Mouse (Mus musculus): Measurements from ENCODE around the gene Grik3. TPM values are rescaled to one million over a fixed set of nuclear protein-coding genes. Genes with fewer than 3 reads are reported as not detected.

Gene Grik3
- polyA plus RNA-seq, 1 experiment from 2014 or later: 0.16 TPM

GRCm38 (mm10) chr4:125497471-125497870 lies 7.0 kb downstream of the Grik3 start:
- Histone ChIP-seq H3K27ac (ENCODE audit: low read length) (no peak overlapping the region), H3K4me1 (ENCODE audit: control insufficient read depth, insufficient read depth, low read length) (peaks cover 4% of the 10 kb centered on the region; the same call in 1 of the 2 replicates), H3K9ac (ENCODE audit: low read length) (no peak overlapping the region), H3K9me3 (replicated peaks; ENCODE audit: control insufficient read depth, low read length) (no peaks in the 10 kb centered on the region), H3K4me3 (ENCODE audit: low read length) (no peak overlapping the region), H3K27me3 (ENCODE audit: control insufficient read depth, insufficient read depth, low read length) (peaks cover 65% of the 10 kb centered on the region), H3K4me2 (ENCODE audit: low read depth, low read length) (no peak overlapping the region), H3K36me3 (ENCODE audit: control insufficient read depth, insufficient read depth) (no peaks in the 10 kb centered on the region)
- ATAC-seq (replicated peaks; ENCODE audit: extremely low read depth, insufficient read depth, low FRiP score): no peak
- 41% methylated on average over 7 of the region's 7 CpGs for WGBS

GRCm38 (mm10) chr4:125498866-125499265 lies 8.4 kb downstream of the Grik3 start:
- peaks cover 51% of the 10 kb centered on the region for H3K27me3 ChIP-seq (ENCODE audit: control insufficient read depth, insufficient read depth, low read length)
- no peak for ATAC-seq (replicated peaks; ENCODE audit: extremely low read depth, insufficient read depth, low FRiP score)
- H3K9me3 ChIP-seq (replicated peaks; ENCODE audit: control insufficient read depth, low read length): no peaks in the 10 kb centered on the region
- no peak overlapping the region for H3K9ac ChIP-seq (ENCODE audit: low read length)
- H3K4me2 ChIP-seq (ENCODE audit: low read depth, low read length): no peak overlapping the region
- 13% methylated on average over 6 of the region's 6 CpGs for WGBS
- H3K4me1 ChIP-seq (ENCODE audit: control insufficient read depth, insufficient read depth, low read length): peaks cover 4% of the 10 kb centered on the region; the same call in 1 of the 2 replicates
- no peaks in the 10 kb centered on the region for H3K36me3 ChIP-seq (ENCODE audit: control insufficient read depth, insufficient read depth)
- H3K27ac ChIP-seq (ENCODE audit: low read length): no peak overlapping the region
- no peak overlapping the region for H3K4me3 ChIP-seq (ENCODE audit: low read length)

GRCm38 (mm10) chr4:125502861-125503260 lies 12.4 kb downstream of the Grik3 start:
- H3K36me3 ChIP-seq (ENCODE audit: control insufficient read depth, insufficient read depth): no peaks in the 10 kb centered on the region
- peaks cover 18% of the 10 kb centered on the region for H3K27me3 ChIP-seq (ENCODE audit: control insufficient read depth, insufficient read depth, low read length)
- no peak overlapping the region for H3K27ac ChIP-seq (ENCODE audit: low read length)
- H3K4me1 ChIP-seq (ENCODE audit: control insufficient read depth, insufficient read depth, low read length): no peaks in the 10 kb centered on the region
- H3K9ac ChIP-seq (ENCODE audit: low read length): no peak overlapping the region
- no peak overlapping the region for H3K4me3 ChIP-seq (ENCODE audit: low read length)
- no peaks in the 10 kb centered on the region for H3K9me3 ChIP-seq (replicated peaks; ENCODE audit: control insufficient read depth, low read length)
- 53% methylated on average over 8 of the region's 8 CpGs for WGBS
- H3K4me2 ChIP-seq (ENCODE audit: low read depth, low read length): no peak overlapping the region
- no peak for ATAC-seq (replicated peaks; ENCODE audit: extremely low read depth, insufficient read depth, low FRiP score)

- WGBS: 76% methylated on average over 6 of the region's 6 CpGs
These were observed 21.9 kb downstream of the Grik3 start for GRCm38 (mm10) chr4:125512434-125512833.

GRCm38 (mm10) chr4:125515646-125516045 lies 25.1 kb downstream of the Grik3 start:
- H3K9ac ChIP-seq (ENCODE audit: low read length): no peak overlapping the region
- H3K27ac ChIP-seq (ENCODE audit: low read length): no peak overlapping the region
- H3K36me3 ChIP-seq (ENCODE audit: control insufficient read depth, insufficient read depth): no peaks in the 10 kb centered on the region
- ATAC-seq (replicated peaks; ENCODE audit: extremely low read depth, insufficient read depth, low FRiP score): no peak
- 55% methylated on average over 13 of the region's 13 CpGs for WGBS
- no peaks in the 10 kb centered on the region for H3K4me1 ChIP-seq (ENCODE audit: control insufficient read depth, insufficient read depth, low read length)
- H3K9me3 ChIP-seq (replicated peaks; ENCODE audit: control insufficient read depth, low read length): no peaks in the 10 kb centered on the region
- no peak overlapping the region for H3K4me2 ChIP-seq (ENCODE audit: low read depth, low read length)
- peaks cover 2% of the 10 kb centered on the region; the same call in 1 of the 2 replicates for H3K27me3 ChIP-seq (ENCODE audit: control insufficient read depth, insufficient read depth, low read length)
- no peak overlapping the region for H3K4me3 ChIP-seq (ENCODE audit: low read length)

More at GRCm38 (mm10) chr4:125512434-125512833, 21.9 kb downstream of the Grik3 start:
- Histone ChIP-seq H3K36me3 (ENCODE audit: control insufficient read depth, insufficient read depth) (no peaks in the 10 kb centered on the region), H3K27me3 (ENCODE audit: control insufficient read depth, insufficient read depth, low read length) (peaks cover 4% of the 10 kb centered on the region; the same call in 1 of the 2 replicates), H3K4me1 (ENCODE audit: control insufficient read depth, insufficient read depth, low read length) (no peaks in the 10 kb centered on the region), H3K4me3 (ENCODE audit: low read length) (no peak overlapping the region), H3K9ac (ENCODE audit: low read length) (no peak overlapping the region), H3K4me2 (ENCODE audit: low read depth, low read length) (no peak overlapping the region), H3K27ac (ENCODE audit: low read length) (no peak overlapping the region), H3K9me3 (replicated peaks; ENCODE audit: control insufficient read depth, low read length) (no peaks in the 10 kb centered on the region)
- ATAC-seq (replicated peaks; ENCODE audit: extremely low read depth, insufficient read depth, low FRiP score): no peak

- ATAC-seq (replicated peaks; ENCODE audit: extremely low read depth, insufficient read depth, low FRiP score): no peak
- no peaks in the 10 kb centered on the region; the same call in 1 of the 2 replicates for H3K27me3 ChIP-seq (ENCODE audit: control insufficient read depth, insufficient read depth, low read length)
- H3K4me2 ChIP-seq (ENCODE audit: low read depth, low read length): no peak overlapping the region
- H3K9me3 ChIP-seq (replicated peaks; ENCODE audit: control insufficient read depth, low read length): no peaks in the 10 kb centered on the region
- no peak overlapping the region for H3K4me3 ChIP-seq (ENCODE audit: low read length)
- no peaks in the 10 kb centered on the region for H3K36me3 ChIP-seq (ENCODE audit: control insufficient read depth, insufficient read depth)
- 58% methylated on average over 6 of the region's 6 CpGs for WGBS
- H3K9ac ChIP-seq (ENCODE audit: low read length): no peak overlapping the region
- no peak overlapping the region for H3K27ac ChIP-seq (ENCODE audit: low read length)
- H3K4me1 ChIP-seq (ENCODE audit: control insufficient read depth, insufficient read depth, low read length): no peaks in the 10 kb centered on the region
These were observed 26.1 kb downstream of the Grik3 start for GRCm38 (mm10) chr4:125516612-125517011.

- Histone ChIP-seq H3K9me3 (replicated peaks; ENCODE audit: control insufficient read depth, low read length) (no peaks in the 10 kb centered on the region), H3K27me3 (ENCODE audit: control insufficient read depth, insufficient read depth, low read length) (no peaks in the 10 kb centered on the region), H3K27ac (ENCODE audit: low read length) (no peak overlapping the region), H3K4me3 (ENCODE audit: low read length) (no peak overlapping the region), H3K4me1 (ENCODE audit: control insufficient read depth, insufficient read depth, low read length) (no peaks in the 10 kb centered on the region), H3K4me2 (ENCODE audit: low read depth, low read length) (no peak overlapping the region), H3K36me3 (ENCODE audit: control insufficient read depth, insufficient read depth) (no peaks in the 10 kb centered on the region), H3K9ac (ENCODE audit: low read length) (no peak overlapping the region)
- WGBS: 73% methylated on average over 5 of the region's 5 CpGs
- ATAC-seq (replicated peaks; ENCODE audit: extremely low read depth, insufficient read depth, low FRiP score): no peak
These were observed 28.4 kb downstream of the Grik3 start for GRCm38 (mm10) chr4:125518861-125519260.

GRCm38 (mm10) chr4:125522931-125523330 lies 32.4 kb downstream of the Grik3 start:
- WGBS: 55% methylated on average over 7 of the region's 7 CpGs
- H3K4me3 ChIP-seq (ENCODE audit: low read length): no peak overlapping the region
- no peak overlapping the region for H3K4me2 ChIP-seq (ENCODE audit: low read depth, low read length)
- no peak overlapping the region for H3K9ac ChIP-seq (ENCODE audit: low read length)
- no peak overlapping the region for H3K27ac ChIP-seq (ENCODE audit: low read length)
- H3K36me3 ChIP-seq (ENCODE audit: control insufficient read depth, insufficient read depth): no peaks in the 10 kb centered on the region
- H3K4me1 ChIP-seq (ENCODE audit: control insufficient read depth, insufficient read depth, low read length): no peaks in the 10 kb centered on the region
- ATAC-seq (replicated peaks; ENCODE audit: extremely low read depth, insufficient read depth, low FRiP score): no peak
- no peaks in the 10 kb centered on the region for H3K9me3 ChIP-seq (replicated peaks; ENCODE audit: control insufficient read depth, low read length)
- H3K27me3 ChIP-seq (ENCODE audit: control insufficient read depth, insufficient read depth, low read length): no peaks in the 10 kb centered on the region

GRCm38 (mm10) chr4:125525266-125525665 lies 34.8 kb downstream of the Grik3 start:
- ATAC-seq (replicated peaks; ENCODE audit: extremely low read depth, insufficient read depth, low FRiP score): no peak
- H3K4me1 ChIP-seq (ENCODE audit: control insufficient read depth, insufficient read depth, low read length): no peaks in the 10 kb centered on the region
- H3K27me3 ChIP-seq (ENCODE audit: control insufficient read depth, insufficient read depth, low read length): no peaks in the 10 kb centered on the region
- no peaks in the 10 kb centered on the region for H3K36me3 ChIP-seq (ENCODE audit: control insufficient read depth, insufficient read depth)
- H3K9ac ChIP-seq (ENCODE audit: low read length): no peak overlapping the region
- H3K27ac ChIP-seq (ENCODE audit: low read length): no peak overlapping the region
- WGBS: 74% methylated on average over 4 of the region's 4 CpGs
- no peaks in the 10 kb centered on the region for H3K9me3 ChIP-seq (replicated peaks; ENCODE audit: control insufficient read depth, low read length)
- H3K4me2 ChIP-seq (ENCODE audit: low read depth, low read length): no peak overlapping the region
- no peak overlapping the region for H3K4me3 ChIP-seq (ENCODE audit: low read length)
